Mouse (Mus musculus): ENCODE results near the gene Slc5a11.
A peak's percentile ranks its signal among the peaks of the same experiment; 100 is the strongest.

Gene Slc5a11

DNA sequence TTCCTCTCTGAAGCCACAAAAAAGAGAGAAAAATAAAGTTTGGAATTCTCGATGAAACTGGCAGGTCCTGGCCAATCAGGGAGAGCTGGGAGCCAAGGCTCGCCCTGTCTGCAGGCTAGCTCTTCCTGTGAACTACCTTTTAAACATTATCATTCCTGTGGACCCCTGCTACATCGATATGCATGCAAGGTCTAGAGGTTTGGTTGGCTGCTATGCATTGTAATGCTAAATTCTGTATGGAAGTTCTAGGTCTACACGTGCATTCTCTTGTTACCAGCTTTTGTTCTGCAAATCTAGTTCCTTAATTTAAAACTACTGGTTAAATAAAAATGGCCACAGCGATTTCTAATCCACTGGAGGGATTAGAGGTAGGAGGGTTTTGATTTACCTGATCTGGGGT, 3.1 kb upstream of the Slc5a11 start:
- DNase-seq (ENCODE audit: inconsistent age in 2 of 2, low spot score in 1 of 2), result no peak

DNA sequence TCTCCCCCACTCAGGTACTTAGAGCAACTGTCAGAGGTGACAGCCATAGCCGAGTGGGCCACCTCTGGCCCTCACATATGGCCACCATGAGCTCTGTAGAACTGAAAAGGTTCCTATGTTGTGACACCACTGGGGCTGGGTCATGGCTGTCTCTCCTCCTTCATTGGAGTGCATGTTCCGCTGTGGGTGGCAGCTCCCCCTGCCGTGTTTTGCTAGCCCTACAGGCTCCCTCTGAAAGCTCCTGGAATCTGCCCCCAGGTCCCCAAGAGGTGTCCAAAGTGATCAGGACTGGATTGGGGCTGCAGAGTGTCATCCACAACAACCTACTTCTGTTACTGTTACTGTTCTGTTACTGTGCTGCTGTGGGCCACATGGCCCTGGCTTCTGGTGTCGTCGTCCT, 2.3 kb upstream of the Slc5a11 start:
- no peak for DNase-seq (ENCODE audit: inconsistent age in 2 of 2, low spot score in 1 of 2)

GRCm38 (mm10) chr7:123215138-123215537, 558 bp downstream of the Slc5a11 start:
- DNase-seq (ENCODE audit: inconsistent age in 2 of 2, low spot score in 1 of 2), result no peak

- no peak for DNase-seq (ENCODE audit: inconsistent age in 2 of 2, low spot score in 1 of 2)
Measured at GRCm38 (mm10) chr7:123217448-123218354, 3.1 kb downstream of the Slc5a11 start.

DNA sequence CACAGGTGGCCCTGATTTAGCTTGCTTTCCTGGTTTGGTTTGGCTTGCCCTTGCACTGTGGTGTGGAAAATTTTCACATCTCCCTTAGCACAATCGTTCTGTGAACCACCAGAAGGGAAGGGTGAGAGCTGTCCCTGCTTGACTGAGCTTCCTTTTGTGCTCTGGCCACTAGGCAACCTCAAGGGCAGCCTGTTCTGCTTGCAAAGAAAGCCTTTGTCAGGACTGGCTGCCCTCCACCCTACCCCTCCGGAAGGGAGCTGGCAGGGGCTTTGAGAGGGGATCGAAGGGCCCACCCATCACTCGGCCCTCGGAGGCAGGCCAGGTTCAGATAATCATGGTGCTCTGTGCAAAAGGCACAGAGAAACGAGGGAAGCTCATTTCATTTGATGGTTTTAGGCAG, 4.0 kb downstream of the Slc5a11 start:
- DNase-seq (ENCODE audit: inconsistent age in 2 of 2, low spot score in 1 of 2), result no peak

- no peak for DNase-seq (ENCODE audit: inconsistent age in 2 of 2, low spot score in 1 of 2)
Measured at GRCm38 (mm10) chr7:123219781-123220632, 5.4 kb downstream of the Slc5a11 start.

DNA sequence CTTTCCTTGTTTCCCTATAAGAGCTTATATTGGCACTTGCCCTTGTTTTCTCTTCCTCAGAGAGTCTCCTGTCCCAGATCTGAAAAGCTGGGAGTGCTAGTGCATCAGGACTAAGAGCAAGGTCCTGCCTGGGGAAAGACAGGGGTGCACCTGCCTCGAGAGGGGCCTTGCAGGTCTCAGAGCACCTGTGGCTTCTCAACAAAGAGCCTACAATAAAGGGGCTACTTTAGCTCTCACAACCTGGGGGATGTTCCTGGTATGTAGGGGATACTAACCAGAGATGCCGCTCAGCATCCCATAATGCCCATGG, 6.0 kb downstream of the Slc5a11 start:
- DNase-seq (ENCODE audit: inconsistent age in 2 of 2, low spot score in 1 of 2), result no peak

- DNase-seq (ENCODE audit: inconsistent age in 2 of 2, low spot score in 1 of 2), result no peak
Measured at GRCm38 (mm10) chr7:123224076-123224475, 9.5 kb downstream of the Slc5a11 start.

- no peak for DNase-seq (ENCODE audit: inconsistent age in 2 of 2, low spot score in 1 of 2)
Measured at GRCm38 (mm10) chr7:123225159-123225558, 10.6 kb downstream of the Slc5a11 start.

DNA sequence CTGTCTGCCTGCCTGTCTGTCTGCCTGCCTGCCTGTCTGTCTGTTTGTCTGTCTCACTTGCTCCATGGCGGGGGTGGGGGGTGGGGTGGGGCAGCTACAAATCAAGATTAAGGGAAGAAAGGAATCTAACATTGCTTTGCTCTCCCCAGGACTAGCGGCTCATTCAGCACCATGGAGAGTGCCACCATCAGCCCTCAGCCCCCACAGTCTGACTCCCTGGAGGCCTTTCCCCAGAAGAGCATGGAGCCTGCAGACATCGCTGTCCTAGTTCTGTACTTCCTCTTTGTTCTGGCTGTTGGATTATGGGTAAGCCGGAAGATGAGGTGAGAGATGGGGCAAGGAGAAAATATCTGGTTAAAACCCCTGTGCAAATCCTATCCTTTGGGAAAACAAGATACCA, 20.9 kb downstream of the Slc5a11 start:
- peak; percentile 15 to 59 for DNase-seq (ENCODE audit: inconsistent age in 2 of 2, low spot score in 1 of 2)

- DNase-seq (ENCODE audit: inconsistent age in 2 of 2, low spot score in 1 of 2), result no peak
Measured at GRCm38 (mm10) chr7:123238621-123239020, 24.0 kb downstream of the Slc5a11 start.

DNA sequence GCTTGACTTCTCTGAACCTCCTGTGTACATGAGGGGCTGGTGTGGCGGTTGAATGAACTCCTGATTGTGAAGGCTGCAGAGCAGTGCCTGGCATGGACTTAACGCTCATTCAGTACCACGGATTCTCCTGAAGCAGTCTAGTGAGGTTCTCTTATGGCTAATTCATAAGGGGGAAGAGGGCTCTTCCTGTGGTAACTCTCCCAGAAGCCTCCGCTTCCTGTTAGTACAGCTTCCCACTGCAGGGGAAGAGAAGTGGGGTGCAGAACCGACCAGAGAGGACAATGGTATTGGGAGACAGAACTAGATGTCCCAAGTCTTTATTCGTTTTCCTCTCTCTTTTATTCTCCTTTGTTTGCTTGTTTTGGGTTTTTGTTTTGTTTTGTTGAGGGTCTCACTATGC, 25.5 kb downstream of the Slc5a11 start:
- no peak for DNase-seq (ENCODE audit: inconsistent age in 2 of 2, low spot score in 1 of 2)

DNA sequence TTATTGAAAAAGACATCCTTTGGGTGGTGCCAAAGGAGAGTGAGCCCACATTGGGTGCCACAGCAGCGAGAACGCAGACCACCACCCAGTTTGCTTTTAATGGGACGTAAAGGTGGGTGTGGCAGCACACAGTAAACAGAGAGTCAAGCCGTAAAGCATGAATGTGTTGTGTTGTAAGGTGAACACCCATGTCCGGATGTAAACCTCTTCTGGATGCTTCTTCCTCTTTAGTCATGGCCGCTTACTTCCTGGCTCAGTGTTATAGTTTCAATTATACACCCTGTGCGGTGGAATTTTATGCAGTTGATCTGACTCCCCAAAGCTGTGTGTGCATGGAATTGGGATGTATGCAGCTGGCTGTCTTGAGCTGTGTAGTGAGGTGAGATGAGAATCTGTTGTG, 27.7 kb downstream of the Slc5a11 start:
- no peak for DNase-seq (ENCODE audit: inconsistent age in 2 of 2, low spot score in 1 of 2)

DNA sequence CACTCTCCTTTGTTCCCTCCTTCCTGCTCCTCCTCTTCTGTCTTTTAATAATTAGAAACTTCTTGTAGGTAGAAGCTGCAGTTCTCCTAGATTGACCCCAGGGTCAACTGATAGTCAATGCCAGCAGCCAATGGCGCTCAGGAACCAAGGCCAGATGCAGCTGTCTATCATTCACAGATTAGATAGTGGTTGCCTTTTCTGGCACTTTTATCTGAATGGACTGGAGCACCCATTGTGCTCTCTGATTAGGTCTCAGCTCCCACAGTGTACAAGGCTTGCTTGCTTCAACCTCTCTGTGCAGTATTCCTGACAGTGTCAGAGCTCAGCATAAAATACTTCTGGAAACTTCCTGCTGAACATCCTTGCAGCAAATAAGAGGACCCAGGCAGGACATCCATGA, 30.3 kb downstream of the Slc5a11 start:
- DNase-seq (ENCODE audit: inconsistent age in 2 of 2, low spot score in 1 of 2), result no peak

GRCm38 (mm10) chr7:123246504-123247084, 32.0 kb downstream of the Slc5a11 start:
- no peak for DNase-seq (ENCODE audit: inconsistent age in 2 of 2, low spot score in 1 of 2)

GRCm38 (mm10) chr7:123248166-123248565, 33.6 kb downstream of the Slc5a11 start:
- no peak for DNase-seq (ENCODE audit: inconsistent age in 2 of 2, low spot score in 1 of 2)

GRCm38 (mm10) chr7:123251343-123251742, 36.8 kb downstream of the Slc5a11 start:
- DNase-seq (ENCODE audit: inconsistent age in 2 of 2, low spot score in 1 of 2), result no peak

DNA sequence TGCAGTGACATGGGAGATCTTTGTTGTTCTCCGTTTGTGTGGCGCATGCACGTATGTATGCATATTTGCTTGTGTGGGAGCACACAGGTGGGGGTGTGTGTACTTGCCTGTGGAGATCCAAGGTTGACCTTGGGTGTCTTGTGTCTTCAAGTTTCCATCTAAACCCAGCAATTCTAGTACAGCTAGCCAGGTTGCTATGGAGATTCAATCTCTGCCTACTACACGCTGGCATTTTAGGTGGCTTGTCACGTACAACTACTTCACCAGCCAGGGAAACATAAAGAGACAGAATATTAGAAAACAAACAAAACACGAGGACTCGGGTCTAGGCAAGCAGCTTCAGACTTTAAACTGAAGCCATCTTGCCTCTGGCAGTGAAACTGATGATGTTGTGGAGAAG, 38.8 kb downstream of the Slc5a11 start:
- no peak for DNase-seq (ENCODE audit: inconsistent age in 2 of 2, low spot score in 1 of 2)

GRCm38 (mm10) chr7:123254196-123254970, 39.8 kb downstream of the Slc5a11 start:
- no peak for DNase-seq (ENCODE audit: inconsistent age in 2 of 2, low spot score in 1 of 2)

GRCm38 (mm10) chr7:123258103-123258502, 43.5 kb downstream of the Slc5a11 start:
- DNase-seq (ENCODE audit: inconsistent age in 2 of 2, low spot score in 1 of 2), result no peak

DNA sequence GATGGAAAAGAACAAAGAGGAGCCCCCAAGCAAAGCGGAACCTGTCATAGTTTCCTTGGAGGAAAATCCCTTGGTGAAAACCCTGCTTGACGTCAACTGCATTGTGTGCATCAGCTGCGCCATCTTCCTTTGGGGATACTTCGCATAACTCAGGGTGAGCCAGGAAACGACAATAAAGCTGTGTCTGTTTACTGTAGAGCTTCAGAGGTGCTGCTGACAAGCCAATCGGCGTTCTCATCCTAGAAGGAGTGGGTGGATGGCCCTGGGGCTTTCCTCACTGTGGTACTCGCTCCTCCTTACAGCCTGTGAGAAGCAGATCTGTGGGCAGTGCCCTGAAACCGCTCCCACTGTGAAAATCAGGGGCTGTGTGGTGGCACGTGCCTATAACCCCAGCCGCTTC, 58.5 kb downstream of the Slc5a11 start:
- no peak for DNase-seq (ENCODE audit: inconsistent age in 2 of 2, low spot score in 1 of 2)
